Mouse (Mus musculus) CH12.LX (cell line): ENCODE results near the gene Gm9. TPM values are rescaled to one million over a fixed set of nuclear protein-coding genes. Genes with fewer than 3 reads are reported as not detected.
"Not testable (repeated sequence)": the region's sequence is repeated elsewhere in the genome, so short reads cannot be mapped to it uniquely, and the experiment has no call there.

ENCODE experiments used
- DNase-seq: peaks from one replicate; pipeline ENCODE4 v3.0.0-alpha.2; 2013; ENCODE audit errors: extremely low read depth
- H3K27ac ChIP-seq: 2 replicates; pipeline ENCODE4 v1.5.1; 2012; ENCODE audit warnings: low read depth, mild to moderate bottlenecking, control low read depth, moderate library complexity; ENCODE audit not compliant: insufficient read depth
- H3K27me3 ChIP-seq: replicated peaks from 2 replicates; pipeline ENCODE3; 2012; ENCODE audit warnings: inconsistent platforms
- H3K36me3 ChIP-seq, 2 experiments: replicated peaks in 1 of 2; 2 replicates each; pipeline versions ENCODE3 to v1.6.1; 2012; ENCODE audit warnings: inconsistent platforms in 1 of 2, low read length in 1 of 2, mild to moderate bottlenecking in 1 of 2, mixed read lengths in 1 of 2, moderate library complexity in 1 of 2; ENCODE audit not compliant: control insufficient read depth in 1 of 2, insufficient read depth in 1 of 2
- H3K4me1 ChIP-seq, 2 experiments: 2 replicates each; pipeline ENCODE4 v1.6.1; 2012; ENCODE audit warnings: inconsistent platforms in 1 of 2, moderate library complexity in 1 of 2; ENCODE audit not compliant: insufficient read depth in 2 of 2, control insufficient read depth in 1 of 2
- H3K4me2 ChIP-seq: 2 replicates; pipeline ENCODE4 v1.6.1; 2012; ENCODE audit warnings: low read depth, mild to moderate bottlenecking, control low read depth; ENCODE audit not compliant: poor library complexity, insufficient read depth, severe bottlenecking
- H3K4me3 ChIP-seq, 3 experiments: fragments of 150-350 bp in 1 of 3; sonication (generic) in 1 of 3; replicated peaks in 1 of 3; 2 replicates each; pipeline versions ENCODE3 to v1.5.1; 2011 to 2012; ENCODE audit warnings: low read depth in 2 of 3, low read length in 2 of 3, mild to moderate bottlenecking in 2 of 3, moderate library complexity in 2 of 3, control low read depth in 1 of 3, improper control_type of control experiment in 1 of 3, inconsistent platforms in 1 of 3, mixed read lengths in 1 of 3; ENCODE audit not compliant: poor library complexity in 1 of 3
- H3K79me2 ChIP-seq: replicated peaks from 2 replicates; pipeline ENCODE4 v1.6.1; 2012; ENCODE audit warnings: mild to moderate bottlenecking, moderate library complexity; ENCODE audit not compliant: control insufficient read depth, poor library complexity, insufficient read depth, severe bottlenecking; ENCODE audit errors: extremely low read depth
- H3K9ac ChIP-seq: 2 replicates; pipeline ENCODE4 v1.6.1; 2012; ENCODE audit warnings: low read depth, mild to moderate bottlenecking, control low read depth, moderate library complexity; ENCODE audit not compliant: insufficient read depth
- H3K9me3 ChIP-seq: replicated peaks from 2 replicates; pipeline ENCODE3; 2012; ENCODE audit warnings: low read length, inconsistent platforms, mixed read lengths
- CHD1 ChIP-seq: IDR thresholded peaks from 2 replicates; pipeline ENCODE4 v1.6.1; 2012; ENCODE audit warnings: low read depth, low read length, improper control_type of control experiment, inconsistent platforms
- JUND ChIP-seq: conservative IDR thresholded peaks from 2 replicates; pipeline ENCODE4 v1.6.1; 2011; ENCODE audit warnings: low read depth, low read length, improper control_type of control experiment
- MXI1 ChIP-seq: IDR thresholded peaks from 2 replicates; pipeline ENCODE4 v1.6.1; 2011; ENCODE audit warnings: mild to moderate bottlenecking, low read depth, low read length, improper control_type of control experiment
- POLR2AphosphoS2 ChIP-seq: IDR thresholded peaks from 2 replicates; pipeline ENCODE4 v1.6.1; 2011; ENCODE audit warnings: low read depth, low read length, improper control_type of control experiment
- RCOR1 ChIP-seq: conservative IDR thresholded peaks from 2 replicates; pipeline ENCODE4 v1.6.1; 2012; ENCODE audit warnings: low read depth, mild to moderate bottlenecking, inconsistent platforms, low read length, improper control_type of control experiment
- TBP ChIP-seq: conservative IDR thresholded peaks from 2 replicates; pipeline ENCODE4 v1.6.1; 2011; ENCODE audit warnings: low read depth, low read length, improper control_type of control experiment
- dilution Hi-C: fragments of 300-500 bp; cut with MboI; formaldehyde crosslinking; loops from 2 replicates; pipeline ENCODE4 v1.14.3; 2020; ENCODE audit warnings: low sequenced_read_pairs; ENCODE audit not compliant: extremely low pct_unique_long_range_greater_than_20kb, extremely low pct_ligation_motif_present
- in situ Hi-C: fragments of 300-500 bp; cut with MboI; formaldehyde crosslinking; loops from 3 replicates; pipeline ENCODE4 v1.14.3; 2019; ENCODE audit warnings: low sequenced_read_pairs, low pct_ligation_motif_present, low pct_unique_long_range_greater_than_20kb, mixed read lengths
- polyA plus RNA-seq: library from polyadenylated mRNA; unstranded; fragments of >175 nt; gene quantifications from 2 replicates; pipeline ENCODE4 v1.2.1, GENCODE M21; 2012; ENCODE audit warnings: low read depth; ENCODE audit not compliant: insufficient read length
- total RNA-seq, 2 experiments: library from RNA; depleted of rRNA; stranded (reverse); fragments of 300-350 nt in 1 of 2; fragments of >200 nt in 1 of 2; gene quantifications; 2 replicates each; pipeline ENCODE4 v1.2.3; 2012 to 2014

Gm9 gene
- total RNA-seq (2012; rRNA removed) (not detected in 2 replicates), total RNA-seq (2014; rRNA removed) (not detected in 2 replicates), polyA plus RNA-seq (not detected in 2 replicates)

DNA sequence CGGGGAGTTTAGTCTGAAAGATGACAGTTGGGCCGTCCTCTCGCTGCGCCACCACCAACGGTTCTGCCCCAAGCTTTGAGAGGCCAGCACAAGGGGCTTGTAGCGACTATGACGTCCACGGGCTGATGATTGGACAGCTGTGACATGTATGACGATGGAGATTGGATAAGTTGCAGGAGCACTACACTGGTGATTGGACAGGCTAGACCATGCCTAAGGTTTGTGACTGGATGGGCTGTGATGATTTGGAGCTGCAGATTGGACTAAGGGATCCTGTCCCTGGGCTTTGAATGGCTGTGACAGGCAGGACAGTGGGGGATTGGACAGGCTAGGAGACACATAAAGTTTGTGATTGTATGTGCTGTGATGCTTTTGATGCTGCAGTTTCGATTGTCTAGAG lies at the start of gene Gm9:
Gm9 (minus strand) TSS at position 101 of the 400 bp plus-strand sequence.
- no peaks in the 10 kb centered on the region for H3K79me2 ChIP-seq
- no peak within 1 kb of the TSS for H3K9ac ChIP-seq
- DNase-seq = no peak
- in situ Hi-C loops (no loop called here), dilution Hi-C loops (no loop called here)
- H3K36me3 ChIP-seq = no peaks in the 10 kb centered on the region
- H3K4me3 ChIP-seq = no peak within 1 kb of the TSS
- H3K27me3 ChIP-seq = no peaks in the 10 kb centered on the region
- no peaks in the 10 kb centered on the region for H3K4me1 ChIP-seq
- no peak within 1 kb of the TSS for H3K4me2 ChIP-seq
- H3K9me3 ChIP-seq = no peaks in the 10 kb centered on the region
- no peak within 1 kb of the TSS for H3K27ac ChIP-seq
- TF ChIP-seq MXI1 (no peak), TBP (no peak), RCOR1 (no peak), POLR2AphosphoS2 (no peak), JUND (no peak), CHD1 (no peak)

DNA sequence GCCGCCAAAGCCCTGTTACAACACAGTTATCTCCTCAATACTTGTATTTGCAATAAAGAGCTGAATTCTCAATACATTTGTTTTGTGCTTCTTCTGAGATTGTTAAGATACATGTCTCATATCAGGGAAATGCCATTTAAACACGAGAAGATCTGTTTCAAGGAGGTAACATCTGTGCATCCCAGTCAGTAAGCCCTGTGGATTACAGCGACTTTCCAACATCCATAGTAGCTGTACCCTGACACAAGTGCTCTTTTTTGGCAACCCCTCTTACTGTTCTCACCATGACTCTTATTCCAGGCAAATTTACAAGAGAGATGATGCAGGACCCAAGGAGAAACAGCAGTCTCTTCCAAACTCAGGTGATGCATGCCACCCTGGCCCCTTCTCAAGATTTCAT lies 38.8 kb upstream of the Gm9 start, which contains the start of gene Rhox3a:
Rhox3a (plus strand) TSS at position 301 of the 400 bp plus-strand sequence.
- H3K27me3 ChIP-seq, DNase-seq, H3K9me3 ChIP-seq, H3K79me2 ChIP-seq, in situ Hi-C loops, H3K4me1 ChIP-seq, H3K27ac ChIP-seq, H3K4me3 ChIP-seq, H3K9ac ChIP-seq, H3K4me2 ChIP-seq, H3K36me3 ChIP-seq, dilution Hi-C loops: not testable (repeated sequence)

DNA sequence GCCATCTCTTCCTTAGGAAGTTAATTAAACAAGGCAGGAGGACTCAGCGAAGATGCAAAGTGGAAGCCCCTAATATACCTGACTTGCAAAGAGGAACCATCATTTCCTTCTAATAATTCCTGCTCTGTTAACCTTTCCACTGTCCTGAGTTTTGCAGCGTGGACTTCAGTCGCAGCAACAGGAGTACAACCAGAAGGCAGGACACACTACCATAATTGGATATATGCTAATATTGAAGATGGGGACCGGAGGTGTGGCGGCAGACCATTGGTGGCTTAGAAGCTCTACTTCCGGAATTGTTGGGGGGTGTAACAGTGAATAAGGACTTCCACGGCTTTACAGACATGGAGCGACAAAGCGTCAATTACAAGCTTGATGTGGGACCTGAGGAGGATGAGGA lies 33.8 kb upstream of the Gm9 start, which contains the start of gene Rhox2a:
Rhox2a (plus strand) TSS at position 301 of the 400 bp plus-strand sequence.
- H3K9me3 ChIP-seq, DNase-seq, H3K9ac ChIP-seq, in situ Hi-C loops, H3K4me2 ChIP-seq, H3K27ac ChIP-seq, dilution Hi-C loops, H3K4me1 ChIP-seq, H3K27me3 ChIP-seq, H3K4me3 ChIP-seq, H3K79me2 ChIP-seq, H3K36me3 ChIP-seq: not testable (repeated sequence)

DNA sequence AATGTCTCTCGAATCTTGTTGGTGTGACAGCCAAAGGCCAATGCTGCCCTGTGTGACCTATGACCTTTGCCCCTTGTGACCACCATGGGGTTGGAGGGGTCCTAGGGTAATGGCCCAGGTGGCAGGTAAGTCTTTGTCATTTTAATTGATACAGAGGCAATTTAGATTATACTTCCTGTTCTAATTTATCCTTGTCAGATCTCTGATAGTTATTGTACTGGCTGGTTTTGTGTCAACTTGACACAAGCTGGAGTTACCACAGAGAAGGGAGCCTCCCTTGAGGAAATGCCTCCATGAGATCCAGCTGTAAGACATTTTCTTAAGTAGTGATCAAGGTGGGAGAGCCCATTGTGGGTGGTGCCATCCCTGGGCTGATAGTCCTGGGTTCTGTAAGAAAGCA lies 11.3 kb upstream of the Gm9 start, which contains the start of gene Rhox1:
Rhox1 (minus strand) TSS at position 101 of the 400 bp plus-strand sequence.
- H3K79me2 ChIP-seq, H3K9me3 ChIP-seq, H3K4me2 ChIP-seq, in situ Hi-C loops, H3K9ac ChIP-seq, H3K4me3 ChIP-seq, DNase-seq, H3K27me3 ChIP-seq, dilution Hi-C loops, H3K27ac ChIP-seq, H3K4me1 ChIP-seq, H3K36me3 ChIP-seq: not testable (repeated sequence)
